Mouse (Mus musculus): ENCODE measurements around the gene Gm11077.

Gene Gm11077

GRCm38 (mm10) chr6:140729272-140729671 lies at the start of gene Gm11077:
Gene Gm11077 (plus strand): TSS chr6:140729284.
- no peak for DNase-seq (ENCODE audit: low spot score in 2 of 2)

GRCm38 (mm10) chr6:140680713-140681112 lies 48.4 kb upstream of the Gm11077 start:
- no peak for DNase-seq (ENCODE audit: low spot score in 2 of 2)

- DNase-seq (ENCODE audit: low spot score in 2 of 2): no peak
Observed at GRCm38 (mm10) chr6:140682829-140683228, 46.3 kb upstream of the Gm11077 start.

GRCm38 (mm10) chr6:140684403-140684802 lies 44.7 kb upstream of the Gm11077 start:
- DNase-seq (ENCODE audit: low spot score in 2 of 2): no peak

GRCm38 (mm10) chr6:140689617-140690404 lies 39.3 kb upstream of the Gm11077 start:
- no peak for DNase-seq (ENCODE audit: low spot score in 2 of 2)

GRCm38 (mm10) chr6:140692160-140692559 lies 36.9 kb upstream of the Gm11077 start:
- no peak for DNase-seq (ENCODE audit: low spot score in 2 of 2)

- peak in 1 of 2 experiments; percentile 20 for DNase-seq (ENCODE audit: low spot score in 2 of 2)
Observed at GRCm38 (mm10) chr6:140696192-140696879, 32.7 kb upstream of the Gm11077 start.

- peak; percentile 38 to 50 for DNase-seq (ENCODE audit: low spot score in 2 of 2)
Observed at GRCm38 (mm10) chr6:140697994-140698393, 31.1 kb upstream of the Gm11077 start.

GRCm38 (mm10) chr6:140698596-140698995 lies 30.5 kb upstream of the Gm11077 start:
- no peak for DNase-seq (ENCODE audit: low spot score in 2 of 2)

- DNase-seq (ENCODE audit: low spot score in 2 of 2): no peak
Observed at GRCm38 (mm10) chr6:140701259-140701658, 27.8 kb upstream of the Gm11077 start.

- DNase-seq (ENCODE audit: low spot score in 2 of 2): no peak
Observed at GRCm38 (mm10) chr6:140705132-140705531, 24.0 kb upstream of the Gm11077 start.

- DNase-seq (ENCODE audit: low spot score in 2 of 2): no peak
Observed at GRCm38 (mm10) chr6:140706056-140706455, 23.0 kb upstream of the Gm11077 start.

- no peak for DNase-seq (ENCODE audit: low spot score in 2 of 2)
Observed at GRCm38 (mm10) chr6:140708059-140708458, 21.0 kb upstream of the Gm11077 start.

- DNase-seq (ENCODE audit: low spot score in 2 of 2): no peak
Observed at GRCm38 (mm10) chr6:140709415-140710107, 19.5 kb upstream of the Gm11077 start.

- DNase-seq (ENCODE audit: low spot score in 2 of 2): peak; percentile 66 to 82
Observed at GRCm38 (mm10) chr6:140712754-140713153, 16.3 kb upstream of the Gm11077 start.

- peak; percentile 70 to 79 for DNase-seq (ENCODE audit: low spot score in 2 of 2)
Observed at GRCm38 (mm10) chr6:140714905-140715365, 14.1 kb upstream of the Gm11077 start.

- no peak for DNase-seq (ENCODE audit: low spot score in 2 of 2)
Observed at GRCm38 (mm10) chr6:140722058-140722457, 7.0 kb upstream of the Gm11077 start.

GRCm38 (mm10) chr6:140730669-140731401 lies 1.8 kb downstream of the Gm11077 start:
- no peak for DNase-seq (ENCODE audit: low spot score in 2 of 2)

GRCm38 (mm10) chr6:140731402-140731730 lies 2.3 kb downstream of the Gm11077 start:
- peak; percentile 26 to 56 for DNase-seq (ENCODE audit: low spot score in 2 of 2)

- DNase-seq (ENCODE audit: low spot score in 2 of 2): no peak
Observed at GRCm38 (mm10) chr6:140732971-140733640, 4.0 kb downstream of the Gm11077 start.

GRCm38 (mm10) chr6:140733641-140733986 lies 4.5 kb downstream of the Gm11077 start:
- peak in 1 of 2 experiments; percentile 14 for DNase-seq (ENCODE audit: low spot score in 2 of 2)

All from frontal cortex, postnatal 36 days (tissue).